Mouse (Mus musculus) myocyte (in vitro differentiated cells): ENCODE measurements at regions not wholly inside any gene's neighbourhood (a gene's known extent, or its start where the extent isn't known, plus 50 kb on each side); places are given as distances from the start of the nearest gene placed in this dataset.

Source experiments
- MAX ChIP-seq: IDR thresholded peaks from one replicate; pipeline ENCODE4 v1.6.1; 2011; ENCODE audit warnings: low read depth, mild to moderate bottlenecking, control low read depth
- POLR2A ChIP-seq: IDR thresholded peaks from one replicate; pipeline ENCODE4 v1.6.1; 2011; ENCODE audit warnings: low read depth, mild to moderate bottlenecking, control low read depth, moderate library complexity; ENCODE audit not compliant: insufficient read length
- POLR2AphosphoS2 ChIP-seq: IDR thresholded peaks from one replicate; pipeline ENCODE4 v1.6.1; 2011; ENCODE audit warnings: low read depth, control low read depth; ENCODE audit not compliant: insufficient read length

DNA sequence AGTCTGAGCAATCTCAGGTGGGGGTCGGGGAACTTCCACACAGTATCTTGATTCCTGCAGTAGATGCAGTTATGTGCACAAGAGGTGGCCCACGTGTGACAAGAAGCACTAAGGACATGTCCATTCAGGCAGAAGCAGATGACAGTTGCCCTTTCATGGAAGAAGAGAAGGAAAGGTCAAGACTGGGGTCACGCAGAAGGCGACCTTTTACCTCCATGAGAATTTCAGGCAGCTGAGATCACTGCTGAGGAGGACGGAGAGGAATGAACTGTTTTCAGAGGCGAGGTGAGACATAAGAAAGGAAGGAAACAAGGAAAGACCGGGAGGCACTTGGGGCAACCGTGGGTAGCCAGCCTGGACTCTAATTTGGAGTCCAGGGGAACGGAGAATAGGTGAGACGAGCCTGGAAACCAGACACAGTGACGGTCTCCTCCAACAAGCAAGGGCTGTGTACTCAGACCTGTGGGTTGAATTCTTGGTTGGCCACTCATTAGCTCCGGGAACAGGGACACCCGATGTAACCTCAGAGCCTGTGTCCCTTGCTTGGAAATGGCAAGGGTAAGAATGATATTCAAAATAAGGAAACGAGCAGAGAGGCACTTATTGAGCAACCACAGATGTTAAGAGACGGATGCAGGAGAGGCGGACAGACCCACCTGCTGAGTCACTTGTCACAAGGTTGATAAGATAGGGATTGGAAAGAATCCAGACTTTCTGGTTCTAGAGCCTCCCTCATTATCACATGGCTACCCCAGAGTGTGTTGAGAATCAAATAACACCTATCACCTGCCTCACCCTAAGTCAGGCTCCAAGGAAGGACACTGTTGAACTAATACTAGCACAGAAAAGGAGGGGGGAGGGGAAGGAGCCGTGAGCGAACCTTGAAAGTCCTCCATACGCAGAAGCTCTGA lies 121.4 kb upstream of the Adgrl2 start:
- TF ChIP-seq POLR2A, result no peak
- TF ChIP-seq POLR2AphosphoS2, result no peak
- TF ChIP-seq MAX, result no peak
